Mouse (Mus musculus): ENCODE data around the gene Prmt9. TPM values are rescaled to one million over a fixed set of nuclear protein-coding genes. Genes with fewer than 3 reads are reported as not detected.

Prmt9 gene
- polyA plus RNA-seq, 1 experiment from 2014 or later = 16.7 TPM

GRCm38 (mm10) chr8:77510426-77510825 is 38.8 kb upstream of the Prmt9 start:
- no peak overlapping the region for H3K27ac ChIP-seq (replicated peaks in 1 of 2; ENCODE audit: control insufficient read depth in 1 of 2, insufficient read depth in 1 of 2, low read depth in 2 of 2, low read length in 2 of 2)

GRCm38 (mm10) chr8:77511750-77512493 is 37.3 kb upstream of the Prmt9 start:
- Histone ChIP-seq H3K4me3 (ENCODE audit: control insufficient read depth in 1 of 2, insufficient read depth in 1 of 2, low read depth in 1 of 2, low read length in 2 of 2) (no peak overlapping the region), H3K9ac (ENCODE audit: low read length) (no peak overlapping the region), H3K36me3 (ENCODE audit: control insufficient read depth, insufficient read depth, low read length) (no peaks in the 10 kb centered on the region), H3K4me1 (ENCODE audit: control insufficient read depth in 2 of 2, insufficient read depth in 2 of 2, low read length in 2 of 2) (peaks cover 23 to 29% of the 10 kb centered on the region in 2 experiments), H3K27ac (replicated peaks in 1 of 2; ENCODE audit: control insufficient read depth in 1 of 2, insufficient read depth in 1 of 2, low read depth in 2 of 2, low read length in 2 of 2) (no peak overlapping the region), H3K27me3 (ENCODE audit: control insufficient read depth, insufficient read depth, low read length) (no peaks in the 10 kb centered on the region), H3K4me2 (ENCODE audit: low read length) (no peak overlapping the region), H3K9me3 (ENCODE audit: control insufficient read depth, low read length) (no peaks in the 10 kb centered on the region)
- 76% methylated on average over 13 of the region's 13 CpGs for WGBS
- no peak for ATAC-seq (ENCODE audit: insufficient number of reproducible peaks, insufficient read depth, low FRiP score, low read depth)

More at GRCm38 (mm10) chr8:77510426-77510825, 38.8 kb upstream of the Prmt9 start:
- ATAC-seq (ENCODE audit: insufficient number of reproducible peaks, insufficient read depth, low FRiP score, low read depth) = no peak
- Histone ChIP-seq H3K9ac (ENCODE audit: low read length) (no peak overlapping the region), H3K4me1 (ENCODE audit: control insufficient read depth in 2 of 2, insufficient read depth in 2 of 2, low read length in 2 of 2) (peaks cover 11 to 17% of the 10 kb centered on the region in 2 experiments), H3K4me2 (ENCODE audit: low read length) (no peak overlapping the region), H3K4me3 (ENCODE audit: control insufficient read depth in 1 of 2, insufficient read depth in 1 of 2, low read depth in 1 of 2, low read length in 2 of 2) (no peak overlapping the region), H3K27me3 (ENCODE audit: control insufficient read depth, insufficient read depth, low read length) (no peaks in the 10 kb centered on the region), H3K36me3 (ENCODE audit: control insufficient read depth, insufficient read depth, low read length) (no peaks in the 10 kb centered on the region), H3K9me3 (ENCODE audit: control insufficient read depth, low read length) (no peaks in the 10 kb centered on the region)
- 87% methylated on average over 3 of the region's 3 CpGs for WGBS

- no peaks in the 10 kb centered on the region for H3K27me3 ChIP-seq (ENCODE audit: control insufficient read depth, insufficient read depth, low read length)
- no peaks in the 10 kb centered on the region for H3K9me3 ChIP-seq (ENCODE audit: control insufficient read depth, low read length)
- H3K9ac ChIP-seq (ENCODE audit: low read length) = no peak overlapping the region
- WGBS = 88% methylated on average over 8 of the region's 8 CpGs
- no peaks in the 10 kb centered on the region for H3K36me3 ChIP-seq (ENCODE audit: control insufficient read depth, insufficient read depth, low read length)
- ATAC-seq (ENCODE audit: insufficient number of reproducible peaks, insufficient read depth, low FRiP score, low read depth) = no peak
- no peak overlapping the region for H3K27ac ChIP-seq (replicated peaks in 1 of 2; ENCODE audit: control insufficient read depth in 1 of 2, insufficient read depth in 1 of 2, low read depth in 2 of 2, low read length in 2 of 2)
- H3K4me1 ChIP-seq (ENCODE audit: control insufficient read depth in 2 of 2, insufficient read depth in 2 of 2, low read length in 2 of 2) = peaks cover 22 to 38% of the 10 kb centered on the region in 2 experiments
- no peak overlapping the region for H3K4me3 ChIP-seq (ENCODE audit: control insufficient read depth in 1 of 2, insufficient read depth in 1 of 2, low read depth in 1 of 2, low read length in 2 of 2)
- no peak overlapping the region; the same call in 1 of the 2 replicates for H3K4me2 ChIP-seq (ENCODE audit: low read length)
Observed at GRCm38 (mm10) chr8:77515201-77515600, 34.0 kb upstream of the Prmt9 start.

- WGBS = 61% methylated on average over 8 of the region's 8 CpGs
- ATAC-seq (ENCODE audit: insufficient number of reproducible peaks, insufficient read depth, low FRiP score, low read depth) = no peak
- Histone ChIP-seq H3K9ac (ENCODE audit: low read length) (no peak overlapping the region), H3K4me3 (ENCODE audit: control insufficient read depth in 1 of 2, insufficient read depth in 1 of 2, low read depth in 1 of 2, low read length in 2 of 2) (peak overlapping the region in 1 of 2 experiments; percentile 82; a peak in 2 of 4 replicates), H3K27me3 (ENCODE audit: control insufficient read depth, insufficient read depth, low read length) (no peaks in the 10 kb centered on the region), H3K4me2 (ENCODE audit: low read length) (peak overlapping the region; percentile 71), H3K9me3 (ENCODE audit: control insufficient read depth, low read length) (no peaks in the 10 kb centered on the region), H3K4me1 (ENCODE audit: control insufficient read depth in 2 of 2, insufficient read depth in 2 of 2, low read length in 2 of 2) (peaks cover 19 to 33% of the 10 kb centered on the region in 2 experiments), H3K27ac (replicated peaks in 1 of 2; ENCODE audit: control insufficient read depth in 1 of 2, insufficient read depth in 1 of 2, low read depth in 2 of 2, low read length in 2 of 2) (no peak overlapping the region), H3K36me3 (ENCODE audit: control insufficient read depth, insufficient read depth, low read length) (no peaks in the 10 kb centered on the region)
Observed at GRCm38 (mm10) chr8:77515786-77516185, 33.4 kb upstream of the Prmt9 start.

- H3K4me3 ChIP-seq (ENCODE audit: control insufficient read depth in 1 of 2, insufficient read depth in 1 of 2, low read depth in 1 of 2, low read length in 2 of 2) = peak overlapping the region; percentile 75 to 82
- H3K27me3 ChIP-seq (ENCODE audit: control insufficient read depth, insufficient read depth, low read length) = no peaks in the 10 kb centered on the region
- H3K36me3 ChIP-seq (ENCODE audit: control insufficient read depth, insufficient read depth, low read length) = no peaks in the 10 kb centered on the region
- H3K9ac ChIP-seq (ENCODE audit: low read length) = peak overlapping the region; percentile 91
- peak overlapping the region; percentile 50 to 93; a peak in 3 of 4 replicates for H3K27ac ChIP-seq (replicated peaks in 1 of 2; ENCODE audit: control insufficient read depth in 1 of 2, insufficient read depth in 1 of 2, low read depth in 2 of 2, low read length in 2 of 2)
- no peak for ATAC-seq (ENCODE audit: insufficient number of reproducible peaks, insufficient read depth, low FRiP score, low read depth)
- H3K9me3 ChIP-seq (ENCODE audit: control insufficient read depth, low read length) = no peaks in the 10 kb centered on the region
- peaks cover 19 to 32% of the 10 kb centered on the region in 2 experiments for H3K4me1 ChIP-seq (ENCODE audit: control insufficient read depth in 2 of 2, insufficient read depth in 2 of 2, low read length in 2 of 2)
- peak overlapping the region; percentile 71 for H3K4me2 ChIP-seq (ENCODE audit: low read length)
- 5% methylated on average over 10 of the region's 10 CpGs for WGBS
Observed at GRCm38 (mm10) chr8:77516845-77517244, 32.4 kb upstream of the Prmt9 start.

GRCm38 (mm10) chr8:77517301-77518200 is 31.6 kb upstream of the Prmt9 start, which contains the start of gene Arhgap10:
Arhgap10 (minus strand) TSS chr8:77517953.
- peak within 1 kb of the TSS; percentile 75 to 82 for H3K4me3 ChIP-seq (ENCODE audit: control insufficient read depth in 1 of 2, insufficient read depth in 1 of 2, low read depth in 1 of 2, low read length in 2 of 2)
- peak; percentile 87 for ATAC-seq (ENCODE audit: insufficient number of reproducible peaks, insufficient read depth, low FRiP score, low read depth)
- peaks cover 22 to 32% of the 10 kb centered on the region in 2 experiments for H3K4me1 ChIP-seq (ENCODE audit: control insufficient read depth in 2 of 2, insufficient read depth in 2 of 2, low read length in 2 of 2)
- H3K27me3 ChIP-seq (ENCODE audit: control insufficient read depth, insufficient read depth, low read length) = no peaks in the 10 kb centered on the region
- no peaks in the 10 kb centered on the region for H3K9me3 ChIP-seq (ENCODE audit: control insufficient read depth, low read length)
- WGBS = 0% methylated on average over 63 of the region's 95 CpGs
- peak within 1 kb of the TSS; percentile 91 for H3K9ac ChIP-seq (ENCODE audit: low read length)
- H3K36me3 ChIP-seq (ENCODE audit: control insufficient read depth, insufficient read depth, low read length) = no peaks in the 10 kb centered on the region
- H3K4me2 ChIP-seq (ENCODE audit: low read length) = peak within 1 kb of the TSS; percentile 71
- H3K27ac ChIP-seq (replicated peaks in 1 of 2; ENCODE audit: control insufficient read depth in 1 of 2, insufficient read depth in 1 of 2, low read depth in 2 of 2, low read length in 2 of 2) = peak within 1 kb of the TSS; percentile 82 to 93
